Mouse (Mus musculus) heart, adult 2 months (tissue): ENCODE results near the gene Rnf213. TPM values are rescaled to one million over a fixed set of nuclear protein-coding genes. Genes with fewer than 3 reads are reported as not detected.

ENCODE experiments used
- DNase-seq, 2 experiments: peaks; one replicate each; pipeline ENCODE4 v3.0.0; 2021
- H3K27ac ChIP-seq: fragments of 200-600 bp; 2 replicates; pipeline ENCODE4 v1.8.1; 2022
- H3K27me3 ChIP-seq: fragments of 200-500 bp; 2 replicates; pipeline ENCODE4 v1.6.1; 2012; ENCODE audit warnings: mild to moderate bottlenecking, low read length, inconsistent platforms, mixed read lengths; ENCODE audit not compliant: control insufficient read depth, insufficient read depth
- H3K36me3 ChIP-seq: fragments of 200-500 bp; 2 replicates; pipeline ENCODE4 v1.6.1; 2012; ENCODE audit warnings: low read length, inconsistent platforms; ENCODE audit not compliant: control insufficient read depth, insufficient read depth
- H3K4me1 ChIP-seq: fragments of 200-500 bp; 2 replicates; pipeline ENCODE4 v1.6.1; 2011; ENCODE audit warnings: low read length; ENCODE audit not compliant: control insufficient read depth, insufficient read depth
- H3K4me3 ChIP-seq: fragments of 200-600 bp; 2 replicates; pipeline ENCODE4 v1.8.1; 2022
- H3K79me2 ChIP-seq: fragments of 200-500 bp; replicated peaks from 2 replicates; pipeline ENCODE4 v1.6.1; 2012; ENCODE audit warnings: mild to moderate bottlenecking, inconsistent platforms, low read length, moderate library complexity, mixed read lengths; ENCODE audit not compliant: control insufficient read depth, insufficient read depth
- H3K9ac ChIP-seq: fragments of 200-500 bp; 2 replicates; pipeline ENCODE4 v1.6.1; 2012; ENCODE audit warnings: low read depth, mild to moderate bottlenecking, control low read depth, inconsistent platforms, low read length, mixed read lengths
- CTCF ChIP-seq: fragments of 200-600 bp; IDR thresholded peaks from 2 replicates; pipeline ENCODE4 v1.8.1; 2022; ENCODE audit warnings: antibody characterized with exemption, mild to moderate bottlenecking, moderate library complexity
- EP300 ChIP-seq: fragments of 200-500 bp; IDR thresholded peaks from 2 replicates; pipeline ENCODE4 v1.6.1; 2011; ENCODE audit warnings: low read depth, low read length, control low read depth; ENCODE audit not compliant: insufficient read depth
- POLR2A ChIP-seq: fragments of 200-500 bp; IDR thresholded peaks from 2 replicates; pipeline ENCODE4 v1.6.1; 2011; ENCODE audit warnings: mild to moderate bottlenecking, low read depth, low read length, control low read depth; ENCODE audit not compliant: insufficient read depth
- WGBS: fragments of 180-500 bp; shearing (Covaris S2); methylation state at CpG from one replicate; pipeline ENCODE4 v1.1.7; 2018; 5-methylcytosine and 5-hydroxymethylcytosine counted together
- intact Hi-C: fragments of 180-260 bp; cut with DNase I; formaldehyde crosslinking; loops from one replicate; pipeline ENCODE4 v1.15.1; 2025
- polyA plus RNA-seq: library from polyadenylated mRNA; depleted of rRNA; stranded (reverse); fragments of >200 nt; gene quantifications from 2 replicates; pipeline ENCODE4 v1.2.3, GENCODE M21; 2012
- total RNA-seq, 2 experiments: library from RNA; stranded (reverse); gene quantifications; 2 replicates each; pipeline ENCODE4 v1.2.3; 2021

Gene Rnf213
- total and polyA plus RNA-seq, 3 experiments = 10.4 to 13.1 (median 12.0) TPM

DNA sequence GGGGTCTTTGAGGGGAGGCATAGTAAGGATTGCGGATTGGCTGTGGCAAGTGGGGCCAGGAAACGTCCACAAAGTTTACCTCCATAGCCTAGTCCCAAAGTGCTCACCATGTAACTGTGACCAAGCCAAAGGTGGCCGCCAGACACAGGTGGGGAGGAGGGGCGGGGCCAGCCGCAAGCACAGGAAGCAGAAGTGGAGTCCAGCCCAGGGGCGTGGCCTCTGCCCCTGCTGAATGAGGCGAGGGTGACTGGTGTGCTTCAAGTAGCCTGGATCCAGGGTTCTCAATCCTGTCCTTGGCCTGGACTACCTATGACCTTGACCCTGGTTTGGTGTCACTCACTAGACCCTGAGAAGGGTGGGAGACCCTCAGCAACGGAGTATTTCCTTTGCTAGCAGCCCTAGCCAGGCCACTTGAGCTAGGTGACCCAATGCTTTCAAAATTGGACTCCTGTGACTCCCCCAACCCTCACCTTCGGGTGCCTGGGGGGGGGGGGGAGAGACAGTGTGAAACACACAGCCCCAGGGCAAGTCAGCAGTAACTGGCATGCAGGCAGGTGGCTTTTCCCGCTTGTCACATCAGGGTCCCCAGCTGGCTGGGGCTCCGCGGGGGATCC lies 792 bp upstream of the Rnf213 start:
- Histone ChIP-seq H3K27me3 (no peaks in the 10 kb centered on the region), H3K79me2 (0 out of 2 replicates have a peak, but pooled peaks cover 3% of the 10 kb centered on the region), H3K4me3 (peak overlapping the region; percentile 71), H3K27ac (peak overlapping the region; percentile 99), H3K4me1 (peaks cover 23% of the 10 kb centered on the region), H3K36me3 (no peaks in the 10 kb centered on the region; the same call in 1 of the 2 replicates), H3K9ac (peak overlapping the region; percentile 45)
- DNase-seq = peak; percentile 78 to 86
- intact Hi-C loops = loop anchor here (2.0 kb wide), 1 partner anchor 37 kb away; the partner anchor contains the start of genes Sgsh and Slc26a11
- 13% methylated on average over 12 of the region's 12 CpGs for WGBS
- TF ChIP-seq POLR2A (peak; percentile 57), CTCF (no peak)

DNA sequence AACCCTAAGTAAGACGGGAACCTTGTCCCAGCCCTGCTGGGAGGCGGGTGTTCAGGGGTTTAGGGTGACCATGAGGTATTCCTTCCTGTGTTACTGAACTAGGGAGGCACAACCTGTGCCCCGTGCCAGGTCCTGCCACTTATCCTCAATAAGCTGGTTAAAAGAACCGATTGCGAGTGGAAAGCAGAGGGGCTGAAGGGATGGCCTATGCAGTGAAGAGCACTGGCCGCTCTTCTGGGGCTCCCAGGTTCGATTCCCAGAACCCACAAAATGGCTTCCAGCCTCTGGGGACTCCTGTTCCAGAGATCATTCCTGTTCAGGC lies 544 bp downstream of the Rnf213 start:
- intact Hi-C loops = loop anchor here (2.0 kb wide), 1 partner anchor 39 kb away; the partner anchor contains the start of genes Sgsh and Slc26a11
- no peak for DNase-seq
- H3K4me1 ChIP-seq = peaks cover 23% of the 10 kb centered on the region
- no peaks in the 10 kb centered on the region for H3K27me3 ChIP-seq
- H3K36me3 ChIP-seq = no peaks in the 10 kb centered on the region; the same call in 1 of the 2 replicates
- H3K79me2 ChIP-seq = 0 out of 2 replicates have a peak, but pooled peaks cover 3% of the 10 kb centered on the region
- peak overlapping the region; percentile 99 for H3K27ac ChIP-seq
- TF ChIP-seq EP300 (no peak), POLR2A (no peak)
- peak overlapping the region; percentile 71 for H3K4me3 ChIP-seq
- 19% methylated on average over 7 of the region's 7 CpGs for WGBS
- peak overlapping the region; percentile 86 for H3K9ac ChIP-seq

DNA sequence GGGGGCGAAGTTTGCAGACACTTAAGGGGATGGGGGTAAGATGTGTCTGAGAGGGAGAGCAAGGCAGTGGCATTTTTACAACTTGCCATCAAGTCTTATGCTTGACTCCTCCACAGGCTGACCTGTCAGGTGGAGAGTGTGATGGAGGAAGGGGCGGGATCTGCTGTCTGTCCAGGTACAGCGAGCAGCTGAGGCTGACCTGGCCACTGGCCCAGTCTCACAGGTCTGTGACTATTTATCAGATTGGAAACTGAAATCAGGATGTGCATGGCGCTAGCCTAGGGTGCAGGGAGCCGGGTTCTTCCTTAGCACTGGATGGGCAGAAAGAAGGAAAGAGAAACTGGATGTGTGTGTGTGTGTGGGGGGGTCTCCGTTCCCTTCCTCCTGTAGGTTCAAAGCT lies 1.3 kb downstream of the Rnf213 start:
- intact Hi-C loops = no loop called here
- 0 out of 2 replicates have a peak, but pooled peaks cover 3% of the 10 kb centered on the region for H3K79me2 ChIP-seq
- no peaks in the 10 kb centered on the region; the same call in 1 of the 2 replicates for H3K36me3 ChIP-seq
- peaks cover 23% of the 10 kb centered on the region for H3K4me1 ChIP-seq
- peak overlapping the region; percentile 71; the same call in 1 of the 2 replicates for H3K4me3 ChIP-seq
- H3K27me3 ChIP-seq = no peaks in the 10 kb centered on the region
- TF ChIP-seq CTCF (no peak), POLR2A (no peak), EP300 (no peak)
- peak overlapping the region; percentile 34 for H3K9ac ChIP-seq
- H3K27ac ChIP-seq = no peak overlapping the region
- WGBS = 59% methylated on average over 6 of the region's 6 CpGs
- DNase-seq = peak in 1 of 2 experiments; percentile 20

DNA sequence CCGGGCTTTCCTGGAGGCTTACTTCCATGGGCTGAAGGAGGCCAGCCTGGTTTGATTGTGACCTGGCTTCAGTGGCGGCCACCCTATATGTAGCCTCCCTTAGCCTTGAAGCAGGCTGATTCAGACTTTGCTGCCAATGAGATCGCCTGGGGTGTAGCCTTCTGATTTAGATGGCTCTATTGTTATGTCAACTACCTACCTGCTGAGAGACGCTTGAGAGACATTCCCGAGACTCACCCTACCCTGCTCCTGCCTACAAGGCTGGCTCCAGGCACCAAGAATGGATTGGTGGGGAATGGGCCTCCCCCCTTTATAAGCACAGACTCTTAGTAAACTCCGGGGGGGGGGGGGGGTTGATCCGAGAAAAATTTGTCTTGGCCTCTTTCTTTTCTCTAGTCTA lies 2.5 kb downstream of the Rnf213 start:
- Histone ChIP-seq H3K27ac (no peak overlapping the region), H3K79me2 (0 out of 2 replicates have a peak, but pooled peaks cover 3% of the 10 kb centered on the region), H3K9ac (no peak overlapping the region), H3K27me3 (no peaks in the 10 kb centered on the region), H3K4me3 (no peak overlapping the region), H3K36me3 (no peaks in the 10 kb centered on the region; the same call in 1 of the 2 replicates), H3K4me1 (peaks cover 19% of the 10 kb centered on the region)
- TF ChIP-seq EP300 (no peak), CTCF (no peak), POLR2A (no peak)
- intact Hi-C loops = no loop called here
- WGBS = 54% methylated on average over 7 of the region's 7 CpGs
- no peak for DNase-seq

DNA sequence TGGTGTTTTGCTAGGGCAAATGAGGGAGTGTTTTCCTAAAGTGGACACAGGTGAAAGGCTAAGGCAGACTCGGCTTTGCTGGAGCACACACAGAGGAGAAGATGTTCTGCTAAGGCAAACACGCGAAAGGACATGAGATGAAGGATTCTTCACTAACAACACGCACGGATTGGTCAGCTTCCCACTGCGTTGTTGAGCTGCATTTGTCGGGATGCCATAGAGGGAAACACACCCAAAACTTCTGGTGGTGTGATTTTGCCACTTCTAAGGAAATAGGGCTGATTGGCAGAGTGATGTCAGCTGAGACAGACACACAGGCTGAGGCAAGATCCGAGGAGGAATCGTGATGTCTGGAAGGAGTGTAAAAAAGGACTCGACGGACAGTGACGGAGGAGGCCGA lies 3.0 kb downstream of the Rnf213 start:
- Histone ChIP-seq H3K36me3 (no peaks in the 10 kb centered on the region; the same call in 1 of the 2 replicates), H3K4me1 (peaks cover 19% of the 10 kb centered on the region), H3K27me3 (no peaks in the 10 kb centered on the region), H3K79me2 (0 out of 2 replicates have a peak, but pooled peaks cover 3% of the 10 kb centered on the region), H3K9ac (no peak overlapping the region), H3K4me3 (no peak overlapping the region), H3K27ac (no peak overlapping the region)
- DNase-seq = no peak
- WGBS = 46% methylated on average over 13 of the region's 13 CpGs
- intact Hi-C loops = no loop called here
- TF ChIP-seq POLR2A (no peak), CTCF (no peak), EP300 (no peak)

DNA sequence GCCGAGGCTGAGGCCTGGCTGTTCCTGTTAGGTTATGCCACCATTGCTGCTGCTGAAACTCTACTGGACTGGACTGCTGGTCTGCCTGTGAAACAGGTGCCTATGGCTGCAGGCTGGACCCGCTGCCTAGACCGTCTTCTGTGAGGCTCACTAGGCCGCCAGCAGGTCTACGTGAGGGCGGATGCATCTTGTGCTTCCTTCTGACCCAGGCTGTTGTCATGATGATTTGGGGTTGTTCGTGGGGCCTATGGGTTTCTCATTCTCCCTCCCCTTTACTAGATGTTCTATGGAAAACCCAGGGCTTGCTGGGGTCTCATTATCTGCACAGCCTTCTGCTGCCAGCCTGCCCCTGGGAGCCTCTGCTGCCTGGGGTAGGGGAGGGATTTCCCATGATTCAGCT lies 3.6 kb downstream of the Rnf213 start:
- TF ChIP-seq EP300 = no peak
- no peak for TF ChIP-seq CTCF
- no peak for TF ChIP-seq POLR2A
- Histone ChIP-seq H3K79me2 (0 out of 2 replicates have a peak, but pooled peaks cover 3% of the 10 kb centered on the region), H3K4me1 (peaks cover 16% of the 10 kb centered on the region), H3K27me3 (no peaks in the 10 kb centered on the region), H3K9ac (no peak overlapping the region), H3K4me3 (no peak overlapping the region), H3K27ac (no peak overlapping the region), H3K36me3 (no peaks in the 10 kb centered on the region; the same call in 1 of the 2 replicates)
- intact Hi-C loops = no loop called here
- DNase-seq = no peak
- 84% methylated on average over 7 of the region's 7 CpGs for WGBS
